Mouse (Mus musculus): Measurements from ENCODE around the gene Slc25a39.

GRCm38 (mm10) chr11:102353021-102353431 is 54.7 kb downstream of the Slc25a39 start:
- no peak for TF ChIP-seq POLR2A (IDR thresholded peaks at IDR 0.05; ENCODE audit: borderline replicate concordance, extremely low read depth, low read depth, low read length)
- no peak for TF ChIP-seq CTCF (IDR thresholded peaks at IDR 0.05; ENCODE audit: insufficient read depth, low read length)
